Mouse (Mus musculus) layer of hippocampus, adult 11-12 months (tissue): Measurements from ENCODE around the gene P4ha3.

ENCODE experiments used
- DNase-seq: peaks from one replicate; pipeline ENCODE4 v3.0.0; 2022; ENCODE audit warnings: low spot score

P4ha3 gene

DNA sequence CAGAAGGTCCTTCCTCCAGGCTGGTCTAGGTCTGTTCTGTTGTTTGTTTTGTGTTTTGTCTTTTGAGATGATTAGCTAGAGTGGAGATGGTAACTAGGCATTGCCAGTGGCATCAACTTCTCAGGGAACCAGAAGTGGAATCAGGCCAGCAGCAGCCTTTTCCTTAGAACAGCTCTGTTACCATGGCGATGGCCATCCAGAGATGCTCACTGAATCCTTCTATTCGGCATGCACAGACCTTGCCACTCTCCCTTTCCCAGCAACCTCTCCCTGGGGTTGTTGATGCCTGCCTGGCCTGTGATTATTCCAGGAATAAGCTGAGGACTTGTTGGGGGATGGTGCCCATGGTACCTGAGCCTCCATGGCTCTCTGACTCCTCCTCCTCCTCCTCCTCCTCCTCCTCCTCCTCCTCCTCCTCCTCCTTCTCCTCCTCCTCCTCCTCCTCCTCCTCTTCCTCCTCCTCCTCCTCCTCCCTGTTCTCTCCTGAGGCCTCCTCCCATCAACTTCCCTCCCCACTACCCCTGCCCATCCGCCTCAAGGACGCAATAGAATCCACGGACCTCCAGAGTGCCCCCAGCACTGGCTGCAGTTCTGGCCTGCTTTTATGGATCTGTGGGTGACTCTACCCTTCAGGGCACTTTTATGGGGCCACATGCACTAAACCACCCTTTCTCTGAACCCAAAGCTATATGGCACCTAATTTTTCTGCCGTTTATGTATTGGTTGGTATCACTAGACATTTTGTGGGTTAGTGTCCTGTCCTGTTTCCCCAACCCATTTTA is 22.7 kb downstream of the P4ha3 start:
- peak; percentile 60 for DNase-seq

DNA sequence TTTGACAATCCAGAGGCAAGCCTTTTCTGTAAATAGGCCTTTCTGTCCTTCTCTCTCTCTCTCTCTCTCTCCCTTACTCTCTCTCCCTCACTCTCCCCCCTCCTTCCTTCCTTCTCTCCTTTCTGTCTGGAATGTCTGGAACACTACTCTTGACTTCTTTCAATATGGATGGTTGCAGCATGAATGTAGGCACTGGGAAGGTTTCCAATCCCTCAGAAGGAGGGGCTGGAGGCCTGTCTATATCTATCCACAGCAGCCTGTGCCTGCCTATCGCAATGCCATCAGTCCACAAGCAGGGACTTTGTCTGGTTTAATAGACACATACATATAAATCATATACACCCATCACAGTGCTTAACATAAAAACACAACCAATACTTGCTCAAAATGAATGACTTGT is 23.9 kb downstream of the P4ha3 start:
- DNase-seq: no peak

GRCm38 (mm10) chr7:100309679-100310078 is 24.4 kb downstream of the P4ha3 start:
- no peak for DNase-seq

- DNase-seq: no peak
These were observed 25.0 kb downstream of the P4ha3 start for GRCm38 (mm10) chr7:100310290-100310689.

DNA sequence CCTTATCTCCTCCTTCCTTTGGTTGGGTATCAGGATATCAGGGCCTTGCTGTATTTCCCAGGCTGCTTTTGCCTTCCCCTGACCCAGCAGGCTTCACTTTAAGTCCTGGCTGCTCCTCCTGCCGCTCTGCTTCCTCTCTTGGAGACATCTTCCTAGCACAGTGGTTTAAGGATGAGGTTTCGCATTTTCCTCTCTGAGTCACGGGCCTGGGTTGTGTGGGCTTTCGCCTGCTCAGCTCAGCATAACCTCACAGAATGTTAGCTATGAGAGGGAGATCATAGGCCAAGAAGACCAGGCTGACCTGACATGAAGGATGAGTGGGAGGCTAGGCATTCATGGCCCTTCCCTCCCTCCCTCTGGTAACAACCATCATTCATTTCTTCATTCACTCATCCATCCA is 27.4 kb downstream of the P4ha3 start:
- DNase-seq: no peak

DNA sequence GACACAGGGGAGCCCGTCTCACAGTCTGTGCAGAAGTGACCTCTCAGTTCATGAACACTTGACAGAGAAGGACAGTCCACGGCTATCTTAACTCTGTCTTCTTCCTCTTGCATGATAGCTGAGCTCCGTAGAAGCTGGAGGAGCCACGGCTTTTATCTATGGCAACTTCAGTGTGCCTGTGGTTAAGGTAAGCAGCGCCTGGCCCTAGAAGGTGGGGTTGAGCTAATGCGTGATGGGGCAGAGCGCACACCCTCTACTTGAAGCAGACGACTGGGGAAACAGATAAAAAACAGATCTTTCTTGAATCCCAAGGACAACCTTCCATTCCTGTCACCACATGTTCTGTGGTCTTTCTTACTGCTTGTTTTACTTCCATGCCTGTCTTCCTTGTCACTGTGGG is 31.6 kb downstream of the P4ha3 start:
- no peak for DNase-seq

- DNase-seq: no peak
These were observed 32.2 kb downstream of the P4ha3 start for GRCm38 (mm10) chr7:100317534-100317933.

DNA sequence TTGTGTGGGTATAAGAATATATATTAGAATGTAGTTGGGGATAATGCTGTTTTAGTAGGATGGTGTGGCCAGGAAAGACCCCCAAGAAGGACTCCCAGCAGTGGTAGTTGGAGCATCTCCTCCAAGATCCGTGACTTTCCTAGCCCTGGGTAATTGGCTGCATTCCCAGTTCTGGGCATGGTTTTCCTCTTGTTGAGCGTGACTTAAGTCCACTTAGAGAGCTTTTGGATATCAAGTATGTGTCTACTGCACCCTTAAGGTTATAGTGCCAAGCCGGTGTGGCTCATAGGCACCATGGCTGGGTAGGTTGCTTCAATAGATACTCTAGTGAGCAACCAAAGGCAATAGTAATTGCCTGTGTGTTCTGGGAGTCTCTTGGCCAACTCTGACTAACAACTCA is 38.4 kb downstream of the P4ha3 start:
- no peak for DNase-seq

- DNase-seq: peak; percentile 61
These were observed 40.2 kb downstream of the P4ha3 start for GRCm38 (mm10) chr7:100325482-100325881.

- no peak for DNase-seq
These were observed 42.2 kb downstream of the P4ha3 start for GRCm38 (mm10) chr7:100327514-100327913.

- no peak for DNase-seq
These were observed 43.3 kb downstream of the P4ha3 start for GRCm38 (mm10) chr7:100328636-100329035.

DNA sequence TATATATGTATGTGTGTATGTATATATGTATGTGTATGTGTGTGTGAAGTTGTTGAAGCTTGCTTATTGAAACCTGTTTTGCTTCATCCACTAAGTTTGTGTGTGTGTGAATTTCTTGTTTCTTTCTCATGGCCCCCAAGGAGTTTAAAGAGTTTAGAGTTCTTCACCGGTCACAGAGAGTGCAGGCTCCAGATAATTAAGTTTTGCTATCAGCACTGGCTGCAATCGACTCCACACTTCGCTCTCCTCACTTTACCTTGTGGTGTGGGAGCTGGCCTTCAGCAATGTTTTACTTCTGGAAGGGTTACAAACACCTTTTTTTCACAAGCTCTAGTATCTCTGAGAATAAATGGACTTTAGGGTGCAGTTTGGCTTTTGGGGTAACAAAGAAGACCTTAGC is 45.9 kb downstream of the P4ha3 start:
- no peak for DNase-seq

DNA sequence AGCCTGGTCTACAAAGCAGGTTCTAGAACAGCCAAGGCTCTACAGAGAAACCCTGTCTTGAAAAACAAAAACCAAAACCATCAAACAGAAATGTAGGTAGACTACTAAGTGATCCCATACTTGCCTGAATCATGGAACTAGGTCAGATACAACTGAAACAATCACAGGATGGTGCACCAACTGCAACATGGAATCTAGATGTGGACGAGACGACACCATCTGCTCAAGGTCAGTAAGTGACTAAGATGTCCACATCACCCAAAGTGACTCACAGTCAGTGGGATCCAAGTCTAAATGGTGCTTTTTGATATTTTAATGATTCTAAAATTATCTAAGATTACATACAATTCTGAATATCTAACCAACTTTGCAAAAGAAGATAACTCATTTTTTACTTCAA is 50.6 kb downstream of the P4ha3 start:
- DNase-seq: no peak

- no peak for DNase-seq
These were observed 69.7 kb downstream of the P4ha3 start for GRCm38 (mm10) chr7:100354984-100355383.

DNA sequence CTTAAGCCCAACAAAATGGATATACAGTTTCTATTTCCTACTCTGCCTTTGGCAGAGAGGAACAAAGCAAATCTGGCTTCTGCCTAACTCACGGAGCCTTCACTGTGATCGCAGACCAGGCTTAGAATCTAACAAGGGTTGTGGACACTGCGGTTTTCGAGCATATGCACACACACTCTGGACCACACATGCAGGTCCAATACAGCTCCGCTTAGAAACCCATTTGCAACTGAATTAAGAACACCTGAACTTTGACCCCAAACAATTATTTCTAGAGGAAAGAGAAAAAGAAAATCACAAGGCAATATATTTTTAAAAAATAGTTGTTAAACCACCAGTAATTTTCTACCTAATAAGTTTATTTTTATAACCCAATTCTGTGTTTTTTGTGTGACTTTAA is 71.0 kb downstream of the P4ha3 start:
- no peak for DNase-seq

- no peak for DNase-seq
These were observed 71.4 kb downstream of the P4ha3 start for GRCm38 (mm10) chr7:100356768-100357167.

GRCm38 (mm10) chr7:100357856-100358255 is 72.5 kb downstream of the P4ha3 start:
- DNase-seq: no peak

GRCm38 (mm10) chr7:100363162-100363561 is 77.8 kb downstream of the P4ha3 start:
- DNase-seq: no peak

GRCm38 (mm10) chr7:100364888-100365287 is 79.6 kb downstream of the P4ha3 start:
- DNase-seq: no peak
